Mouse (Mus musculus) macrophage (primary cell): ENCODE data around the gene Wdr75. TPM values are rescaled to one million over a fixed set of nuclear protein-coding genes. Genes with fewer than 3 reads are reported as not detected.
A peak's percentile ranks its signal among the peaks of the same experiment; 100 is the strongest.

Experiments used
- H3K27ac ChIP-seq: fragments of 350-480 bp; formaldehyde crosslinking; 2 replicates; pipeline ENCODE4 v1.9.0; 2021
- H3K36me3 ChIP-seq: fragments of 350-480 bp; formaldehyde crosslinking; 2 replicates; pipeline ENCODE4 v1.9.0; 2021; ENCODE audit errors: inconsistent target
- H3K4me3 ChIP-seq: fragments of 350-480 bp; formaldehyde crosslinking; 2 replicates; pipeline ENCODE4 v1.9.0; 2021; ENCODE audit errors: inconsistent target
- H3K79me2 ChIP-seq: fragments of 350-480 bp; formaldehyde crosslinking; 2 replicates; pipeline ENCODE4 v1.9.0; 2021; ENCODE audit errors: inconsistent target
- WGBS: methylation state at CpG from one replicate; pipeline ENCODE4 v1.1.7; 2026; ENCODE audit warnings: inconsistent platforms; ENCODE audit not compliant: missing documents; 5-methylcytosine and 5-hydroxymethylcytosine counted together
- polyA plus RNA-seq: library from polyadenylated mRNA; stranded (reverse); fragments of 250-400 nt; gene quantifications from 3 replicates; pipeline ENCODE4 v1.2.4, GENCODE M21; 2018; ENCODE audit warnings: inconsistent platforms

The Wdr75 gene
- polyA plus RNA-seq, 1 experiment from 2014 or later: 19.1 TPM

DNA sequence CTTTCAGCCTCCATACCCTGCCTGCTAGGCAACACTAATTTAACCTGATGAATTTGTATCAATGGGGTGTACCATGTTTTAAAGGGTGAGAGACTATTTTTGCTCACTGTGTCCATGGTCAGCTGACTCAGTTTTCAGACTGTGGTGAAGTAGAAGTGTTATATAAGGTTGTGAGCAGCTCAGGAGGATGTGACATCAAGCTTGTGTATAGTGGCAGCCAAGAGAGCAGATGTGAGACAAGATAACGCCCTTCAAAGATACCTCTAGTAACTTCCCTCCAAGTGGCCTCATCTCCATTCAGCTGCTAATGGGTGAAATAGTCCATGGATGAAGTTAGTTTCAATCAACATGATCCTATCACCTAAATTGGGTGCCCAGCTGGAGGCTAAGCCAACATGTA lies 29.5 kb downstream of the Wdr75 start:
- Histone ChIP-seq H3K36me3 (peaks cover 27% of the 10 kb centered on the region), H3K79me2 (no peaks in the 10 kb centered on the region), H3K4me3 (no peak overlapping the region), H3K27ac (no peak overlapping the region)
- WGBS: 80% methylated on average over 1 of the region's 1 CpGs

- H3K4me3 ChIP-seq: no peak overlapping the region
- no peaks in the 10 kb centered on the region for H3K79me2 ChIP-seq
- H3K36me3 ChIP-seq: peaks cover 22% of the 10 kb centered on the region
- H3K27ac ChIP-seq: peak overlapping the region; percentile 95; the same call in 1 of the 2 replicates
- 42% methylated on average over 5 of the region's 5 CpGs for WGBS
Measured at GRCm38 (mm10) chr1:45825140-45825539, 30.2 kb downstream of the Wdr75 start.

- H3K27ac ChIP-seq: peak overlapping the region; percentile 95
- H3K4me3 ChIP-seq: no peak overlapping the region
- H3K79me2 ChIP-seq: no peaks in the 10 kb centered on the region
- peaks cover 17% of the 10 kb centered on the region for H3K36me3 ChIP-seq
- WGBS: 74% methylated on average over 3 of the region's 3 CpGs
Measured at GRCm38 (mm10) chr1:45825630-45826029, 30.7 kb downstream of the Wdr75 start.

- WGBS: 10% methylated on average over 2 of the region's 2 CpGs
- Histone ChIP-seq H3K79me2 (no peaks in the 10 kb centered on the region), H3K27ac (peak overlapping the region; percentile 95), H3K36me3 (peaks cover 17% of the 10 kb centered on the region), H3K4me3 (no peak overlapping the region)
Measured at GRCm38 (mm10) chr1:45826148-45826547, 31.2 kb downstream of the Wdr75 start.

- Histone ChIP-seq H3K27ac (peak overlapping the region; percentile 95), H3K36me3 (peaks cover 17% of the 10 kb centered on the region), H3K4me3 (no peak overlapping the region), H3K79me2 (no peaks in the 10 kb centered on the region)
- WGBS: 27% methylated on average over 2 of the region's 2 CpGs
Measured at GRCm38 (mm10) chr1:45826796-45827195, 31.8 kb downstream of the Wdr75 start.

- 88% methylated on average over 8 of the region's 8 CpGs for WGBS
- Histone ChIP-seq H3K79me2 (no peaks in the 10 kb centered on the region), H3K27ac (no peak overlapping the region), H3K36me3 (no peaks in the 10 kb centered on the region), H3K4me3 (no peak overlapping the region)
Measured at GRCm38 (mm10) chr1:45830453-45831206, 35.7 kb downstream of the Wdr75 start.

DNA sequence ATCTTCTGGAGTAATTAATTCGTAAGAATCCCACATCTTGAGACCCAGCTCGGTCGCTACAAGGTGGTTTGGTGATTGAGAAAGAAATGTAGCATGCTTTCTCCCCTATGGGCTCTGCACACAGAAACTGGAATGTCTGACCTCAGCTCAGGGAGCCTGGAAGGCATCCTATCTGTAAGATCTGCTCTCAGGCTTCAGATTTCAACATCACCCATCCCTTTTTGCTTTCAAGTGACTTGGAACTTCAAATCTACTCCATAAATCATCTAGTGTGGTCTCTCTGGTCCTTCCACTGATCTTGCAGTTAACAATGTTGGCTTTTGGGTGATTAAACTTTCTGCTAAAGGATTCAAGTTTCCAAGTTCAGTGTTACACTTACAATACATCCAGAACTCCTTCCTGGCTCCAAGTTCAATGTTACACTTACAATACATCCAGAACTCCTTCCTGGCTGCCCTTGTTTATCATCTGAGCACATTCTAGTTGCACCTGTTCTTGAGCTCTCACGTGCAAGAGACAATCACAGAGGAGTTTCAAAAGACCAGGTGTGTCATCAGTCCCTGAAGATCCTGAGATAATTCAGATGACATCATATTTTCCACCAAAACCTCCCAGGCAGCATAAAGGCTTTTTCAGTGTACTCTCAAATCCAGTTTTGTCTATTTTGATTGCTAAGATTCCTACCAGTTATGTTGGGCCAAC lies 40.5 kb downstream of the Wdr75 start:
- H3K36me3 ChIP-seq: no peaks in the 10 kb centered on the region
- 95% methylated on average over 4 of the region's 4 CpGs for WGBS
- H3K4me3 ChIP-seq: no peak overlapping the region
- H3K79me2 ChIP-seq: no peaks in the 10 kb centered on the region
- H3K27ac ChIP-seq: no peak overlapping the region

- Histone ChIP-seq H3K79me2 (no peaks in the 10 kb centered on the region), H3K36me3 (no peaks in the 10 kb centered on the region), H3K4me3 (no peak overlapping the region), H3K27ac (peak overlapping the region; percentile 17; the same call in 1 of the 2 replicates)
- WGBS: 70% methylated on average over 4 of the region's 4 CpGs
Measured at GRCm38 (mm10) chr1:45837736-45838135, 42.8 kb downstream of the Wdr75 start.

DNA sequence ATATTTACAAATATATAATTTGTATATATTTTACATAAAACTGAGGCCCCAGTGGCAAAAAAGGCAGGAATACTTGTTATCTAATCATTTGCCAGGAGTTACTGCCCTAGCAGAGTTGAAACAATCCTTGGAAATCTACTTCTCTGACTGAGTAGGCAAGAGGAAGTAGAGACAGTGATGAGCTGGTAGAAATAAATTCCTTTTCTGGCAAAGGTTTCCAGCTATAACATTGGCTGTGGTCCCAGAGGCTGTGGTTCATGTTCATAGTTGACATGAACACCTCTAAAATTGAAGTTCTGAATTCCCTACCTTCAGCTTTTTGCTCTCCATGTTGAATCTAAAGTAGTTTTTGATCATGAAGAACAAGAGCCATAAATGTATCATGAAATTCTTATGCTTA lies 43.3 kb downstream of the Wdr75 start:
- Histone ChIP-seq H3K27ac (peak overlapping the region; percentile 32), H3K79me2 (no peaks in the 10 kb centered on the region), H3K36me3 (no peaks in the 10 kb centered on the region), H3K4me3 (no peak overlapping the region)

- H3K36me3 ChIP-seq: no peaks in the 10 kb centered on the region
- H3K27ac ChIP-seq: no peak overlapping the region
- WGBS: 91% methylated on average over 1 of the region's 1 CpGs
- H3K79me2 ChIP-seq: no peaks in the 10 kb centered on the region
- H3K4me3 ChIP-seq: no peak overlapping the region
Measured at GRCm38 (mm10) chr1:45845466-45845865, 50.5 kb downstream of the Wdr75 start.

DNA sequence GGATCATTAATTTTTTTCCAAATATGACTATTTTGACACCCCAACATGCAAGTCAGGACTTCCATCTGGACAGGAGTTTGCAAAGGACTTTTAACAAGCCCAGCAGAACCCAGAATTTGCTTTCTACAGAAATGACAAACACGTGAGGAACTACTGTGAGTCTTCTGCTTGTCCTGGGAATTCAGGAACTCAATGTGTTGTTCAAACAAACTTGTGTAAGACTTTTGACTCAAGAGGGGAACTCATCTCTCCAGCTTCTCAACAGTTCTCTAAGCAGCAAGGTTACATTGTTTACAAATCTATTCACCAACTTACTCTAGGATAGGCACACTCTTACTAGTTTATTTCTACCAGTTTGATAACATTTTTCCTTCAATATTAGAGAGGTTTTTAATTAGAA lies 63.1 kb downstream of the Wdr75 start:
- H3K27ac ChIP-seq: peak overlapping the region; percentile 51
- H3K36me3 ChIP-seq: no peaks in the 10 kb centered on the region
- 20% methylated on average over 1 of the region's 1 CpGs for WGBS
- H3K4me3 ChIP-seq: no peak overlapping the region
- H3K79me2 ChIP-seq: no peaks in the 10 kb centered on the region

DNA sequence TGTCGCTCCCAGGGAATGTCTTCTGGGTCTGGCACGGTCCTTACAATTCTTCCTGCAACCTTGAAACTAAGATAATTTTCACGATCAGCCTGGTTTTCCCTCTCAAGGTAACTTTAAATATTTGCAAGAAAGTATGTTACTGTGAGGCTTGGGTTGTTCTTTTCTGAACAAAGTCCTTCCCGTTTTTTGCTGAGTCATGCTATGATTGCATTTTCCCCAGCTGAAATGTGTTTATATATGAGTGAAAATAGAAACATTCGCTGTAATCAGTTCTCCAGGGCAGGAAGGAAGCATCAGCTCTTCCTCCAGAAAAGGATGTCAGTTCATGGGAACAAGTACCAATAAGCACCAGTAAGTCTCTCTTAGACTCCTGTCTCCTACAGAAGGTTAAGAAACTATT lies 65.4 kb downstream of the Wdr75 start:
- no peaks in the 10 kb centered on the region for H3K36me3 ChIP-seq
- peak overlapping the region; percentile 90 for H3K27ac ChIP-seq
- H3K4me3 ChIP-seq: no peak overlapping the region
- no peaks in the 10 kb centered on the region for H3K79me2 ChIP-seq
- WGBS: 36% methylated on average over 5 of the region's 5 CpGs

DNA sequence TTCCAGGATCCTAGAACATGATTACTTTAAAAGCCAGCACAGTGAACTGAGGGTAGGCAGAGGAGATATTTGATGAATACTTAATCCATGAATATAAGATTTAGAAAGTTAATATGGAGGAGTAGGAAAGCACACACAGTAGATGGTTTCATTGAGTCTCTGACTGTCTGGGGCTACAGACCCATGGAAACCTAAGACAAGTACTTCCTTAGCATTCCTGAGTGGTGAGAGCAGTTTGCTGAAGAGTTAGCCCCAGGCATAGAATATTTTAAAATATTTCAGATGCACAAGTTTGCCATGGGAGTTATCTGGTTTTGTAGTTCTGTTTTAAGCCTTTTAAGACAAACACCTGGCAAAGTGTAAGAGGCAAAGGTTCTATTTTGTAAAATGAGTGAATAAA lies 66.2 kb downstream of the Wdr75 start:
- Histone ChIP-seq H3K36me3 (no peaks in the 10 kb centered on the region), H3K27ac (peak overlapping the region; percentile 90), H3K4me3 (no peak overlapping the region), H3K79me2 (no peaks in the 10 kb centered on the region)

- Histone ChIP-seq H3K4me3 (no peak overlapping the region), H3K36me3 (no peaks in the 10 kb centered on the region), H3K79me2 (no peaks in the 10 kb centered on the region), H3K27ac (peak overlapping the region; percentile 94)
- 92% methylated on average over 3 of the region's 3 CpGs for WGBS
Measured at GRCm38 (mm10) chr1:45863641-45864040, 68.7 kb downstream of the Wdr75 start.

DNA sequence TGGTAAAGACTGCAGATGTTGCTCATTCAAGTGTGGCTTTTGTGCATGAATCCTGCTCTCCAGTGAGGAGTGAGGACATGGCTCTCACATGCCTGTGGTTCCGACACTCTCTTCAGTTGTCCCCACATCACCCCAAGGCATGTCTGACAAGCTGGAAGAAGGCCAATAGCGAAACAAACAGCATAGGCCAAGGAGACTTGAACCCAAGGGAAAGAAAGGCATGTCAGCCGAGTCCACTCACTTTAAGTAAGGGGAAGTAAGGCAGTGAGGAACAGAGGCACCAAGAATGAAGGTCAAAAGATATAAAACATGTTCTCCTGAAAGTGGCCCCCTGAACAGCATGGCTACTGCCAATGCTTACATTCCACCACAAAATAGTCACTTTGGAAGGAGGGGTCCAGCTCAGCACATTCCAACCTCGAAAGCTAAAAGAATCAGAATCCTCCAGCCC lies 69.6 kb downstream of the Wdr75 start:
- Histone ChIP-seq H3K36me3 (no peaks in the 10 kb centered on the region), H3K79me2 (no peaks in the 10 kb centered on the region), H3K4me3 (no peak overlapping the region), H3K27ac (peak overlapping the region; percentile 94)
- WGBS: 65% methylated on average over 4 of the region's 4 CpGs
